Comparison of ENCODE assay signal across 24 mouse cellular contexts in the genomic region with DNA sequence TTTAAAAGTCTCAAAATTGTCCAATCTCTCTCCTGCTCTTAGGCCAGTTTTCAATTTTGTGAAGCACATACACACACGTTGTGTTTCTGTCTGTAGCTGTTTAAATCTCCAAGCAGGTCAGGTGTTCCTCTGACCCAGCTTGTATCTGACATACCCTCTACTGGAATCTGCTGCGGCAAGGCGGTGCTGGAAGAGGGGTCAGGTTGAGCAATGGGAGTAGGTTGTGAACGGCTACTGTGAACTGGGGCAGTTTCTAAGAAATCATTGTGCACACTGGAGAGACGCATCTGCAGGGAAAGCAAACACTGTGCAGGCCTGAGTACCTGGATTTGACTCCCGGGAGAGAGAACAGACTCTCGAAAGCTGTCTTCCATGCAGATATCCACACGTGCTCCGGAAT. TPM values are rescaled to one million over a fixed set of nuclear protein-coding genes. Genes with fewer than 3 reads are reported as not detected.
DNase-seq lines count a peak whose midpoint lies in the region; ATAC-seq and TF ChIP-seq lines count a peak whose summit lies in the region.
"Had no signal": no experiment of that assay in that cellular context is flagged by ENCODE, and none has a peak within 500 bp of the region (broad histone marks: within the 10 kb centered on the region; RNA-seq: fewer than 3 reads in every experiment).

No protein-coding gene starts in this region.

- H3K79me2 ChIP-seq in liver, adult 2 months (ENCODE audit: control insufficient read depth, insufficient read depth, low read length): peaks cover 19% of the 10 kb centered on the region; the same call in 1 of the 2 replicates

- ATAC-seq in liver, embryonic 16.5 days (ENCODE audit: low read depth): peak; percentile 84
- ATAC-seq: forebrain, embryonic 14.5 days; hindbrain, embryonic 16.5 days; midbrain, embryonic 13.5 days; Patski had no signal

- no peak for TF ChIP-seq POLR2A in liver, adult 2 months (IDR thresholded peaks at IDR 0.05; ENCODE audit: extremely low read depth, insufficient read depth, low read length)
- no peak for TF ChIP-seq POLR2A in kidney, adult 2 months (IDR thresholded peaks at IDR 0.05; ENCODE audit: low read depth, low read length)

- peak overlapping the region; percentile 32; the same call in 1 of the 2 replicates for H3K4me2 ChIP-seq in liver, embryonic 16.5 days (ENCODE audit: low read depth, low read length)
- H3K4me2 ChIP-seq: limb, embryonic 13.5 days; midbrain, embryonic 13.5 days had no signal

- DNase-seq in retina, embryonic 14.5 days (ENCODE audit: low spot score): peak; percentile 23
- no peak for DNase-seq in retina, postnatal 1 day
- DNase-seq in liver, adult 2 months (ENCODE audit: extremely low read depth, low read depth, low spot score): peak; percentile 97
- no peak for DNase-seq in heart, embryonic 10.5 days (ENCODE audit: low spot score)
- no peak for DNase-seq in kidney, adult 2 months
- DNase-seq in layer of hippocampus, postnatal 10 days (ENCODE audit: low spot score in 2 of 2): no peak
- DNase-seq: adrenal gland, postnatal 10 days; cerebellum, adult 18-20 months; cerebellum, postnatal 36 days; kidney, adult 11 months; kidney, postnatal 4 days; right cerebral cortex, postnatal 25 days; spleen, adult 18-20 months; thymus, adult 2 months; thymus, postnatal 4 days had no signal

- no peak for TF ChIP-seq CTCF in liver, adult 2 months (IDR thresholded peaks at IDR 0.05; ENCODE audit: low read depth, low read length)
- no peak for TF ChIP-seq CTCF in kidney, adult 2 months (conservative IDR thresholded peaks at IDR 0.05; ENCODE audit: insufficient read depth, insufficient read length, low read depth, low read length)

- peaks cover 26% of the 10 kb centered on the region for H3K4me1 ChIP-seq in liver, adult 2 months (ENCODE audit: control insufficient read depth, insufficient read depth, low read length)
- no peaks in the 10 kb centered on the region; the same call in 1 of the 2 replicates for H3K4me1 ChIP-seq in liver, embryonic 16.5 days (ENCODE audit: control insufficient read depth, low read depth, low read length)
- H3K4me1 ChIP-seq in heart, embryonic 10.5 days: 0 out of 2 replicates have a peak, but pooled peaks cover 8% of the 10 kb centered on the region
- H3K4me1 ChIP-seq in kidney, adult 2 months (ENCODE audit: control insufficient read depth, insufficient read depth, low read length): peaks cover 3% of the 10 kb centered on the region; the same call in 1 of the 2 replicates

- peak overlapping the region; percentile 22; the same call in 1 of the 2 replicates for H3K4me3 ChIP-seq in liver, adult 2 months (ENCODE audit: insufficient read depth, low read depth, low read length)
- no peak overlapping the region for H3K4me3 ChIP-seq in liver, embryonic 16.5 days (ENCODE audit: low read depth, low read length)
- H3K4me3 ChIP-seq in heart, embryonic 10.5 days: no peak overlapping the region
- no peak overlapping the region for H3K4me3 ChIP-seq in kidney, adult 2 months (ENCODE audit: insufficient read depth, low read depth, low read length)
- H3K4me3 ChIP-seq: hindbrain, embryonic 10.5 days; limb, embryonic 13.5 days; megakaryocyte, embryonic 14.5 days; midbrain, embryonic 13.5 days had no signal

- no peaks in the 10 kb centered on the region for H3K36me3 ChIP-seq in liver, adult 2 months (ENCODE audit: control insufficient read depth, insufficient read depth, low read length)
- H3K36me3 ChIP-seq in liver, embryonic 16.5 days (ENCODE audit: control insufficient read depth, insufficient read depth): no peaks in the 10 kb centered on the region
- no peaks in the 10 kb centered on the region for H3K36me3 ChIP-seq in heart, embryonic 10.5 days
- no peaks in the 10 kb centered on the region for H3K36me3 ChIP-seq in kidney, adult 2 months (ENCODE audit: control insufficient read depth, insufficient read depth, low read length)
- H3K36me3 ChIP-seq: hindbrain, embryonic 10.5 days; limb, embryonic 13.5 days; midbrain, embryonic 13.5 days had no signal

- H3K9me3 ChIP-seq in liver, embryonic 16.5 days (replicated peaks; ENCODE audit: control insufficient read depth, low read length): no peaks in the 10 kb centered on the region; the same call in 1 of the 2 replicates
- no peaks in the 10 kb centered on the region for H3K9me3 ChIP-seq in heart, embryonic 10.5 days
- H3K9me3 ChIP-seq: hindbrain, embryonic 10.5 days; limb, embryonic 13.5 days; megakaryocyte, embryonic 14.5 days; midbrain, embryonic 13.5 days had no signal

- no peaks in the 10 kb centered on the region for H3K27me3 ChIP-seq in liver, adult 2 months (ENCODE audit: control insufficient read depth, insufficient read depth, low read length)
- no peaks in the 10 kb centered on the region for H3K27me3 ChIP-seq in liver, embryonic 16.5 days (ENCODE audit: control insufficient read depth, insufficient read depth, low read depth, low read length)
- H3K27me3 ChIP-seq in heart, embryonic 10.5 days (ENCODE audit: insufficient read depth, poor library complexity, severe bottlenecking): no peaks in the 10 kb centered on the region
- no peaks in the 10 kb centered on the region for H3K27me3 ChIP-seq in kidney, adult 2 months (replicated peaks; ENCODE audit: control insufficient read depth, insufficient read depth, low read length)
- H3K27me3 ChIP-seq: midbrain, embryonic 13.5 days had no signal

- H3K27ac ChIP-seq in liver, adult 2 months (replicated peaks; ENCODE audit: insufficient read depth, low read depth, low read length): peak overlapping the region; percentile 98
- peak overlapping the region; percentile 70 for H3K27ac ChIP-seq in liver, embryonic 16.5 days (ENCODE audit: low read length)
- H3K27ac ChIP-seq in heart, embryonic 10.5 days: no peak overlapping the region
- H3K27ac ChIP-seq in kidney, adult 2 months (ENCODE audit: insufficient read depth, low read depth, low read length): no peak overlapping the region
- H3K27ac ChIP-seq: hindbrain, embryonic 10.5 days; limb, embryonic 13.5 days; midbrain, embryonic 13.5 days had no signal

- H3K9ac ChIP-seq in liver, adult 2 months (ENCODE audit: low read depth, low read length): peak overlapping the region; percentile 76
- no peak overlapping the region for H3K9ac ChIP-seq in liver, embryonic 16.5 days (ENCODE audit: low read depth, low read length)
- H3K9ac ChIP-seq: limb, embryonic 13.5 days; midbrain, embryonic 13.5 days had no signal

- 16% methylated on average over 9 of the region's 9 CpGs for WGBS in liver, adult 2 months
- WGBS in liver, embryonic 16.5 days (ENCODE audit: insufficient replicate concordance): 57% methylated on average over 9 of the region's 9 CpGs
- WGBS in heart, embryonic 10.5 days: 76% methylated on average over 9 of the region's 9 CpGs
- 77% methylated on average over 9 of the region's 9 CpGs for WGBS in kidney, adult 2 months

RNA-seq across cellular contexts. Expression of a gene that starts 3.0 kb away (rescaled TPM):
- 56.5 and 77.6 TPM in 2 replicates for total RNA-seq in liver, adult 2 months (2014; rRNA removed)
- 124 and 131 TPM in 2 replicates for polyA plus RNA-seq in liver, adult 2 months (2012; rRNA removed)
- 3.5 and 3.6 TPM in 2 replicates for polyA plus RNA-seq in liver, embryonic 16.5 days (2015; fragmentation: Nextera tagmentation; extraction: Ambion mirVana)
- 0.59 and 0.72 TPM in 2 replicates for polyA plus RNA-seq in heart, embryonic 10.5 days (2016; fragmentation: Nextera tagmentation; extraction: Ambion mirVana)
- polyA plus RNA-seq in kidney, adult 2 months (2012; rRNA removed): 6.6 and 7.4 TPM in 2 replicates
- total RNA-seq in layer of hippocampus, postnatal 10 days (2021): 1 to 10 TPM; 2.8 to 4.1 TPM

RNA-seq across cellular contexts. Expression of a gene that starts 25.2 kb away (rescaled TPM):
- total RNA-seq in liver, adult 2 months (2014; rRNA removed): 228 and 380 TPM in 2 replicates
- 234 and 259 TPM in 2 replicates for polyA plus RNA-seq in liver, adult 2 months (2012; rRNA removed)
- polyA plus RNA-seq in liver, embryonic 16.5 days (2015; fragmentation: Nextera tagmentation; extraction: Ambion mirVana): 90.2 and 94.8 TPM in 2 replicates
- polyA plus RNA-seq in heart, embryonic 10.5 days (2016; fragmentation: Nextera tagmentation; extraction: Ambion mirVana): 0.35 TPM in 1 of 2 replicates, not detected in the other
- 3.0 and 4.2 TPM in 2 replicates for polyA plus RNA-seq in kidney, adult 2 months (2012; rRNA removed)
- not detected for total RNA-seq in layer of hippocampus, postnatal 10 days (2021)
- total RNA-seq: gastrocnemius, adult 8-10 months had no signal
- polyA plus RNA-seq: forebrain, embryonic 14.5 days; hindbrain, embryonic 10.5 days; limb, embryonic 13.5 days had no signal

Comparison
In these comparisons a context has a peak if more than half of its experiments do, and no peak if none do; other contexts are left out.
1. DNase-seq: peak in retina, embryonic 14.5 days (single experiment) and liver, adult 2 months (single experiment); none in retina, postnatal 1 day (single experiment), heart, embryonic 10.5 days (single experiment), kidney, adult 2 months (single experiment) and layer of hippocampus, postnatal 10 days (0 of 2).
2. RNA of a gene that starts 3.0 kb away (polyA plus RNA-seq): 124 to 131 TPM in liver, adult 2 months; 6.6 to 7.4 TPM in kidney, adult 2 months, 3.5 to 3.6 TPM in liver, embryonic 16.5 days and 0.59 to 0.72 TPM in heart, embryonic 10.5 days; every median in the first group is over 10 times any median in the second.
3. H3K27ac ChIP-seq: peak in liver, adult 2 months (single experiment) and liver, embryonic 16.5 days (single experiment); none in heart, embryonic 10.5 days (single experiment) and kidney, adult 2 months (single experiment).
4. RNA of a gene that starts 25.2 kb away (polyA plus RNA-seq): 234 to 259 TPM in liver, adult 2 months and 90.2 to 94.8 TPM in liver, embryonic 16.5 days; 3.0 to 4.2 TPM in kidney, adult 2 months and 0.35 TPM in heart, embryonic 10.5 days; every median in the first group is over 10 times any median in the second.